ENCODE assay signal across 22 mouse cellular contexts in the genomic region with DNA sequence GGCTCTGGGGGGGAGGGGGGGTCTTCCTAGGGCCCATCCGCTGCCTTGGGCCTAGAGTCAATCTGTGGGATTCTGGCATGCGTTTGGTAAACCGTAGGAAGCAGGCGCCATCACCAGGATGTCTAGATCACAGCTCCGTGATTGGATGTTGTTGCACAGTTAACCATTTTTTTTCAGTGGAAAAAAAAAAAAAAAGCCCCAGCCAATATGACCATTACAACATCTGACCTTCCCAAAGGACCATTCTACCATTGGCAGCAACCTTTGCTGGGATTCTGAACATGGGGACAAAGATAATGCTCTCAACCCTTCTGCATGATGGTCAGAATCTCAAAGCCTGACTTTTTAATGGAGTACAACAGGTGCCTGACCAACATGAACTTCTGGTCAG. TPM values are rescaled to one million over a fixed set of nuclear protein-coding genes. Genes with fewer than 3 reads are reported as not detected.
A peak's percentile ranks its signal among the peaks of the same experiment; 100 is the strongest.
DNase-seq lines count a peak whose midpoint lies in the region; ATAC-seq and TF ChIP-seq lines count a peak whose summit lies in the region.
"Had no signal": no experiment of that assay in that cellular context is flagged by ENCODE, and none has a peak within 500 bp of the region (broad histone marks: within the 10 kb centered on the region; RNA-seq: fewer than 3 reads in every experiment).

No protein-coding gene starts in this region.

- no peaks in the 10 kb centered on the region for H3K27me3 ChIP-seq in liver, adult 2 months (ENCODE audit: control insufficient read depth, insufficient read depth, low read length)
- H3K27me3 ChIP-seq in liver, embryonic 12.5 days (replicated peaks), result no peaks in the 10 kb centered on the region
- no peaks in the 10 kb centered on the region for H3K27me3 ChIP-seq in spleen, adult 2 months (ENCODE audit: control insufficient read depth, insufficient read depth, low read length)
- no peaks in the 10 kb centered on the region for H3K27me3 ChIP-seq in liver, postnatal 0 days (ENCODE audit: insufficient read depth, low read length)
- H3K27me3 ChIP-seq: forebrain, embryonic 13.5 days; heart, embryonic 13.5 days had no signal

- no peak overlapping the region for H3K4me2 ChIP-seq in liver, embryonic 12.5 days
- no peak overlapping the region for H3K4me2 ChIP-seq in liver, postnatal 0 days (ENCODE audit: low read depth, low read length)
- H3K4me2 ChIP-seq: forebrain, embryonic 13.5 days; heart, embryonic 13.5 days; hindbrain, embryonic 14.5 days had no signal

- TF ChIP-seq POLR2A in liver, adult 2 months (IDR thresholded peaks at IDR 0.05; ENCODE audit: extremely low read depth, insufficient read depth, low read length), result no peak
- no peak for TF ChIP-seq POLR2A in spleen, adult 2 months (IDR thresholded peaks at IDR 0.05; ENCODE audit: low read depth, low read length)

- no peak for DNase-seq in liver, adult 2 months (ENCODE audit: extremely low read depth, low read depth, low spot score)
- DNase-seq in spleen, adult 2 months (ENCODE audit: low read depth in 1 of 2, low spot score in 2 of 2), result no peak
- DNase-seq in spleen, postnatal 14 days (ENCODE audit: low spot score in 2 of 2), result no peak
- no peak for DNase-seq in liver, postnatal 0 days
- DNase-seq in urinary bladder, postnatal 25 days (ENCODE audit: low spot score), result no peak
- DNase-seq: adrenal gland, adult 8-10 months; adrenal gland, postnatal 25 days; gastrocnemius, postnatal 10 days; gastrocnemius, postnatal 36 days; heart, adult 2 months; heart, postnatal 14 days; heart, postnatal 4 days had no signal

- H3K9me3 ChIP-seq in liver, embryonic 12.5 days (replicated peaks), result no peaks in the 10 kb centered on the region
- H3K9me3 ChIP-seq in liver, postnatal 0 days (ENCODE audit: low read length), result no peaks in the 10 kb centered on the region
- H3K9me3 ChIP-seq: heart, embryonic 10.5 days; heart, embryonic 13.5 days had no signal

- no peak for TF ChIP-seq CTCF in liver, adult 2 months (IDR thresholded peaks at IDR 0.05; ENCODE audit: low read depth, low read length)
- TF ChIP-seq CTCF in spleen, adult 2 months (IDR thresholded peaks at IDR 0.05; ENCODE audit: extremely low read depth, insufficient read depth, insufficient read length, insufficient replicate concordance), result no peak
- TF ChIP-seq CTCF in liver, postnatal 0 days (IDR thresholded peaks at IDR 0.05; ENCODE audit: low read depth), result no peak

- peak overlapping the region; percentile 94; the same call in 1 of the 2 replicates for H3K27ac ChIP-seq in liver, adult 2 months (replicated peaks; ENCODE audit: insufficient read depth, low read depth, low read length)
- H3K27ac ChIP-seq in liver, embryonic 12.5 days, result no peak overlapping the region
- H3K27ac ChIP-seq in spleen, adult 2 months (ENCODE audit: insufficient read depth, low read length), result peak overlapping the region; percentile 89
- H3K27ac ChIP-seq in liver, postnatal 0 days (ENCODE audit: low read depth), result peak overlapping the region; percentile 86
- H3K27ac ChIP-seq: forebrain, embryonic 10.5 days; forebrain, embryonic 13.5 days; heart, adult 2 months; heart, embryonic 10.5 days; heart, embryonic 13.5 days; hindbrain, embryonic 14.5 days; hindbrain, postnatal 0 days had no signal

- H3K36me3 ChIP-seq in liver, adult 2 months (ENCODE audit: control insufficient read depth, insufficient read depth, low read length), result peaks cover 35% of the 10 kb centered on the region
- H3K36me3 ChIP-seq in liver, embryonic 12.5 days, result no peaks in the 10 kb centered on the region
- H3K36me3 ChIP-seq in spleen, adult 2 months (ENCODE audit: control insufficient read depth, insufficient read depth, low read length), result no peaks in the 10 kb centered on the region
- H3K36me3 ChIP-seq in liver, postnatal 0 days (replicated peaks; ENCODE audit: insufficient read depth, low read length), result no peaks in the 10 kb centered on the region
- H3K36me3 ChIP-seq: forebrain, embryonic 10.5 days; heart, embryonic 13.5 days had no signal

- 82% methylated on average over 5 of the region's 5 CpGs for WGBS in liver, adult 2 months
- WGBS in liver, embryonic 12.5 days (ENCODE audit: insufficient replicate concordance), result 85% methylated on average over 5 of the region's 5 CpGs
- WGBS in spleen, adult 2 months, result 74% methylated on average over 5 of the region's 5 CpGs
- WGBS in liver, postnatal 0 days (ENCODE audit: insufficient replicate concordance), result 68% methylated on average over 5 of the region's 5 CpGs

- ATAC-seq in liver, embryonic 12.5 days, result no peak
- ATAC-seq in liver, postnatal 0 days, result no peak
- ATAC-seq: activated CD4-positive, CD25-positive, alpha-beta regulatory T cell, adult 4 months; forebrain, embryonic 13.5 days; forebrain, embryonic 16.5 days; hindbrain, postnatal 0 days had no signal

- TF ChIP-seq EP300 in liver, postnatal 0 days (IDR thresholded peaks at IDR 0.05; ENCODE audit: low read depth), result no peak

- H3K79me2 ChIP-seq in liver, adult 2 months (ENCODE audit: control insufficient read depth, insufficient read depth, low read length), result no peaks in the 10 kb centered on the region; the same call in 1 of the 2 replicates

- H3K9ac ChIP-seq in liver, adult 2 months (ENCODE audit: low read depth, low read length), result no peak overlapping the region
- no peak overlapping the region for H3K9ac ChIP-seq in liver, embryonic 12.5 days
- H3K9ac ChIP-seq in liver, postnatal 0 days (replicated peaks), result no peak overlapping the region
- H3K9ac ChIP-seq: forebrain, embryonic 13.5 days; heart, embryonic 13.5 days; hindbrain, embryonic 14.5 days had no signal

- peaks cover 9% of the 10 kb centered on the region for H3K4me1 ChIP-seq in liver, adult 2 months (ENCODE audit: control insufficient read depth, insufficient read depth, low read length)
- no peaks in the 10 kb centered on the region for H3K4me1 ChIP-seq in liver, embryonic 12.5 days
- H3K4me1 ChIP-seq in spleen, adult 2 months (ENCODE audit: control insufficient read depth, insufficient read depth, insufficient read length), result peaks cover 24% of the 10 kb centered on the region
- H3K4me1 ChIP-seq in liver, postnatal 0 days (ENCODE audit: insufficient read depth), result peaks cover 9% of the 10 kb centered on the region
- H3K4me1 ChIP-seq: forebrain, embryonic 10.5 days; forebrain, embryonic 13.5 days; heart, embryonic 10.5 days; heart, embryonic 13.5 days had no signal

- no peak overlapping the region for H3K4me3 ChIP-seq in liver, adult 2 months (ENCODE audit: insufficient read depth, low read depth, low read length)
- H3K4me3 ChIP-seq in liver, embryonic 12.5 days, result no peak overlapping the region
- peak overlapping the region; percentile 18; the same call in 1 of the 2 replicates for H3K4me3 ChIP-seq in spleen, adult 2 months (ENCODE audit: extremely low read depth, insufficient read depth, insufficient read length)
- no peak overlapping the region for H3K4me3 ChIP-seq in liver, postnatal 0 days (ENCODE audit: low read depth, low read length)
- H3K4me3 ChIP-seq: forebrain, embryonic 10.5 days; forebrain, embryonic 13.5 days; heart, adult 2 months; heart, embryonic 10.5 days; heart, embryonic 13.5 days had no signal

RNA-seq across cellular contexts. Expression of a gene that starts 29.2 kb away (rescaled TPM):
- 220 and 232 TPM in 2 replicates for total RNA-seq in liver, adult 2 months (2014; rRNA removed)
- 120 and 125 TPM in 2 replicates for polyA plus RNA-seq in liver, adult 2 months (2012; rRNA removed)
- polyA plus RNA-seq in liver, embryonic 12.5 days (2016; fragmentation: Nextera tagmentation; extraction: Ambion mirVana), result 7.4 and 7.8 TPM in 2 replicates
- 0.74 and 1.3 TPM in 2 replicates for polyA plus RNA-seq in spleen, adult 2 months (2012; rRNA removed)
- polyA plus RNA-seq in liver, postnatal 0 days (2015; fragmentation: Nextera tagmentation; extraction: Ambion mirVana), result 84.2 and 103 TPM in 2 replicates
- total RNA-seq: gastrocnemius, postnatal 36 days; MEL had no signal
- polyA plus RNA-seq: forebrain, embryonic 13.5 days had no signal
